Mouse (Mus musculus): ENCODE measurements at regions not wholly inside any gene's neighbourhood (a gene's known extent, or its start where the extent isn't known, plus 50 kb on each side); places are given as distances from the start of the nearest gene placed in this dataset.

GRCm38 (mm10) chr10:99392979-99393378 lies 129.9 kb downstream of the Dusp6 start:
- no peak overlapping the region for H3K4me2 ChIP-seq (ENCODE audit: low read depth, low read length, poor library complexity, severe bottlenecking)
- H3K27ac ChIP-seq (ENCODE audit: low read depth, low read length): no peak overlapping the region
- H3K4me3 ChIP-seq (ENCODE audit: low read depth, low read length): no peak overlapping the region
- DNase-seq (ENCODE audit: low spot score) (no peak), ATAC-seq (ENCODE audit: low FRiP score) (no peak)
- H3K9me3 ChIP-seq (ENCODE audit: low read length): no peaks in the 10 kb centered on the region; the same call in 1 of the 2 replicates
- WGBS: 82% methylated on average over 5 of the region's 5 CpGs
- H3K36me3 ChIP-seq (ENCODE audit: insufficient read depth, low read length): no peaks in the 10 kb centered on the region
- no peaks in the 10 kb centered on the region for H3K4me1 ChIP-seq (ENCODE audit: insufficient read depth, low read length)
- no peak overlapping the region for H3K9ac ChIP-seq (replicated peaks; ENCODE audit: low read length, poor library complexity, severe bottlenecking)
- TF ChIP-seq CTCF (IDR thresholded peaks at IDR 0.05): no peak
- no peaks in the 10 kb centered on the region for H3K27me3 ChIP-seq (ENCODE audit: insufficient read depth, low read length)

GRCm38 (mm10) chr10:99393523-99393922 lies 130.5 kb downstream of the Dusp6 start:
- 68% methylated on average over 8 of the region's 8 CpGs for WGBS
- no peak for ATAC-seq (ENCODE audit: low FRiP score)

GRCm38 (mm10) chr10:99395411-99395810 lies 132.4 kb downstream of the Dusp6 start:
- WGBS: 92% methylated on average over 1 of the region's 1 CpGs
- ATAC-seq (ENCODE audit: low FRiP score): no peak

More at GRCm38 (mm10) chr10:99393523-99393922, 130.5 kb downstream of the Dusp6 start:
- no peaks in the 10 kb centered on the region for H3K4me1 ChIP-seq (ENCODE audit: insufficient read depth, low read length)
- H3K4me2 ChIP-seq (ENCODE audit: low read depth, low read length, poor library complexity, severe bottlenecking): no peak overlapping the region
- no peak overlapping the region for H3K27ac ChIP-seq (ENCODE audit: low read depth, low read length)
- no peaks in the 10 kb centered on the region for H3K27me3 ChIP-seq (ENCODE audit: insufficient read depth, low read length)
- TF ChIP-seq CTCF (IDR thresholded peaks at IDR 0.05): no peak
- H3K9me3 ChIP-seq (ENCODE audit: low read length): no peaks in the 10 kb centered on the region; the same call in 1 of the 2 replicates
- H3K4me3 ChIP-seq (ENCODE audit: low read depth, low read length): no peak overlapping the region
- DNase-seq (ENCODE audit: low spot score): no peak
- H3K36me3 ChIP-seq (ENCODE audit: insufficient read depth, low read length): no peaks in the 10 kb centered on the region
- H3K9ac ChIP-seq (replicated peaks; ENCODE audit: low read length, poor library complexity, severe bottlenecking): no peak overlapping the region

DNA sequence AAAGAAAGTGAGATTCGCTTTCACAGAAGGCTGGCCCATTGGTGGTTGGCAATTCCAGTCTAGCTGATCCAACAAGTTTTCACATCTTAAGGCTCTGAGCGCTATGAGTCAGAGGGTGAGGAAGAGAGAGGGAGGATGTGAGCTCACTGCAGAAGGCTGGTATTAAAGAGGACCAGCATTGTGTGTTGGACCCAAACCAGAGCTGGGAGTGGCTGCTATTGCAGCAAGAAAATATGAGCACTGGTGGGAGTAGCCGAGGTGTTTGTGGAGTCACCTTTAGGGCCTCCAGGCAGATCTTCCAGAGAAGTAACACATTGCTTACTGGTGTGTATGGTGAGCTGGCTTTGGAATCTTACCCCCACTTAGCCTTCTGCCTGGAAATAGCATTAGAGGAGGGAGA lies 133.6 kb downstream of the Dusp6 start:
- 93% methylated on average over 3 of the region's 3 CpGs for WGBS
- no peak for ATAC-seq (ENCODE audit: low FRiP score)

More at GRCm38 (mm10) chr10:99395411-99395810, 132.4 kb downstream of the Dusp6 start:
- Histone ChIP-seq H3K27ac (ENCODE audit: low read depth, low read length) (no peak overlapping the region), H3K9ac (replicated peaks; ENCODE audit: low read length, poor library complexity, severe bottlenecking) (no peak overlapping the region), H3K4me2 (ENCODE audit: low read depth, low read length, poor library complexity, severe bottlenecking) (no peak overlapping the region), H3K4me1 (ENCODE audit: insufficient read depth, low read length) (no peaks in the 10 kb centered on the region), H3K9me3 (ENCODE audit: low read length) (no peaks in the 10 kb centered on the region; the same call in 1 of the 2 replicates), H3K36me3 (ENCODE audit: insufficient read depth, low read length) (no peaks in the 10 kb centered on the region), H3K4me3 (ENCODE audit: low read depth, low read length) (no peak overlapping the region), H3K27me3 (ENCODE audit: insufficient read depth, low read length) (no peaks in the 10 kb centered on the region)
- no peak for TF ChIP-seq CTCF (IDR thresholded peaks at IDR 0.05)
- no peak for DNase-seq (ENCODE audit: low spot score)

DNA sequence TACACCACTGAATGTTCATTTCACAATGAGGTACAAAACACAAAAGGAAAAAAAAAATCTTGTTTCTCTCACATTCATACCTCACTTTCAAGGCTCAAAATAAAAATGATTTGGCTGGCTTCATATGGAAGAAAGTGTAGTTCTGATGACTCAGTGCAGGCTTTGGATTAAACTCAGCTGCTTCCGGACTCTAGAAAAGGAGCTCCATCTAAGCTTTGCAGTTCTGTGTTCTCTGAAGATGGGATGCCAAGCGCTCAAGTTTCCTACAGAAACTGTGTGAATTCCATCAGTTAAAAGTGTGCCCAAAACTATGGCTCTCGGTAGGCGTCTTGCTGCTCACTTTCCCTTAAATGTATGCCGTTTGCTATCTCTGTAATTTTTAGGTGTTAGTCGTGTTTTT lies 137.0 kb downstream of the Dusp6 start:
- H3K36me3 ChIP-seq (ENCODE audit: insufficient read depth, low read length): no peaks in the 10 kb centered on the region
- no peak for DNase-seq (ENCODE audit: low spot score)
- no peaks in the 10 kb centered on the region; the same call in 1 of the 2 replicates for H3K9me3 ChIP-seq (ENCODE audit: low read length)
- no peak overlapping the region for H3K4me2 ChIP-seq (ENCODE audit: low read depth, low read length, poor library complexity, severe bottlenecking)
- H3K27ac ChIP-seq (ENCODE audit: low read depth, low read length): no peak overlapping the region
- no peak overlapping the region for H3K9ac ChIP-seq (replicated peaks; ENCODE audit: low read length, poor library complexity, severe bottlenecking)
- H3K4me3 ChIP-seq (ENCODE audit: low read depth, low read length): no peak overlapping the region
- 91% methylated on average over 6 of the region's 6 CpGs for WGBS
- no peaks in the 10 kb centered on the region for H3K27me3 ChIP-seq (ENCODE audit: insufficient read depth, low read length)
- no peaks in the 10 kb centered on the region for H3K4me1 ChIP-seq (ENCODE audit: insufficient read depth, low read length)
- no peak for TF ChIP-seq CTCF (IDR thresholded peaks at IDR 0.05)
- ATAC-seq (ENCODE audit: low FRiP score): no peak

More for the DNA sequence above, 133.6 kb downstream of the Dusp6 start:
- Histone ChIP-seq H3K4me2 (ENCODE audit: low read depth, low read length, poor library complexity, severe bottlenecking) (no peak overlapping the region), H3K27ac (ENCODE audit: low read depth, low read length) (no peak overlapping the region), H3K36me3 (ENCODE audit: insufficient read depth, low read length) (no peaks in the 10 kb centered on the region), H3K9me3 (ENCODE audit: low read length) (no peaks in the 10 kb centered on the region; the same call in 1 of the 2 replicates), H3K27me3 (ENCODE audit: insufficient read depth, low read length) (no peaks in the 10 kb centered on the region), H3K4me1 (ENCODE audit: insufficient read depth, low read length) (no peaks in the 10 kb centered on the region), H3K9ac (replicated peaks; ENCODE audit: low read length, poor library complexity, severe bottlenecking) (no peak overlapping the region), H3K4me3 (ENCODE audit: low read depth, low read length) (no peak overlapping the region)
- TF ChIP-seq CTCF (IDR thresholded peaks at IDR 0.05): no peak
- DNase-seq (ENCODE audit: low spot score): no peak

- WGBS: 96% methylated on average over 2 of the region's 2 CpGs
These were observed 143.7 kb downstream of the Dusp6 start for GRCm38 (mm10) chr10:99406764-99407163.

More at GRCm38 (mm10) chr10:99406764-99407163, 143.7 kb downstream of the Dusp6 start:
- no peaks in the 10 kb centered on the region for H3K9me3 ChIP-seq (ENCODE audit: low read length)
- no peak overlapping the region for H3K4me2 ChIP-seq (ENCODE audit: low read depth, low read length, poor library complexity, severe bottlenecking)
- H3K27me3 ChIP-seq (ENCODE audit: insufficient read depth, low read length): no peaks in the 10 kb centered on the region
- no peak overlapping the region for H3K27ac ChIP-seq (ENCODE audit: low read depth, low read length)
- no peak overlapping the region for H3K9ac ChIP-seq (replicated peaks; ENCODE audit: low read length, poor library complexity, severe bottlenecking)
- H3K4me1 ChIP-seq (ENCODE audit: insufficient read depth, low read length): no peaks in the 10 kb centered on the region
- no peak overlapping the region for H3K4me3 ChIP-seq (ENCODE audit: low read depth, low read length)
- no peak for TF ChIP-seq CTCF (IDR thresholded peaks at IDR 0.05)
- ATAC-seq (ENCODE audit: low FRiP score) (no peak), DNase-seq (ENCODE audit: low spot score) (no peak)
- H3K36me3 ChIP-seq (ENCODE audit: insufficient read depth, low read length): no peaks in the 10 kb centered on the region
